Mouse (Mus musculus) granulocyte monocyte progenitor cell, adult 5-6 weeks (primary cell): ENCODE measurements around the gene Cux2. TPM values are rescaled to one million over a fixed set of nuclear protein-coding genes. Genes with fewer than 3 reads are reported as not detected.
A peak's percentile ranks its signal among the peaks of the same experiment; 100 is the strongest.

Experiments
- ATAC-seq: replicated peaks from 2 replicates; pipeline ENCODE4 v1.8.0; 2016; ENCODE audit warnings: mild to moderate bottlenecking, moderate TSS enrichment, inconsistent platforms; ENCODE audit not compliant: poor library complexity, severe bottlenecking
- total RNA-seq, 2 experiments: library from RNA; stranded (forward) in 1 of 2; stranded (reverse) in 1 of 2; fragments of 200-712, 200-1000 nt in 1 of 2; fragments of >200 nt in 1 of 2; fragmentation: Nextera tagmentation in 1 of 2; gene quantifications; 2 replicates each; pipeline ENCODE4 v1.2.3; 2014 to 2017

The Cux2 gene
- total RNA-seq, 2 experiments from 2014 or later: 1.9 TPM; not detected in 1

GRCm38 (mm10) chr5:121827876-121828275, 222.0 kb downstream of the Cux2 start:
- ATAC-seq: no peak

GRCm38 (mm10) chr5:121825606-121826005, 224.3 kb downstream of the Cux2 start:
- ATAC-seq: no peak

GRCm38 (mm10) chr5:121824121-121824520, 225.8 kb downstream of the Cux2 start:
- peak; percentile 91 for ATAC-seq

- no peak for ATAC-seq
Measured at GRCm38 (mm10) chr5:121823668-121824067, 226.2 kb downstream of the Cux2 start.

GRCm38 (mm10) chr5:121822786-121823505, 227.0 kb downstream of the Cux2 start:
- no peak for ATAC-seq

GRCm38 (mm10) chr5:121821552-121821951, 228.3 kb downstream of the Cux2 start:
- ATAC-seq: no peak

GRCm38 (mm10) chr5:121821116-121821515, 228.8 kb downstream of the Cux2 start:
- no peak for ATAC-seq

GRCm38 (mm10) chr5:121820657-121821056, 229.2 kb downstream of the Cux2 start:
- no peak for ATAC-seq

- ATAC-seq: no peak
Measured at GRCm38 (mm10) chr5:121820161-121820560, 229.7 kb downstream of the Cux2 start.

- no peak for ATAC-seq
Measured at GRCm38 (mm10) chr5:121819559-121819958, 230.3 kb downstream of the Cux2 start.

- no peak for ATAC-seq
Measured at GRCm38 (mm10) chr5:121818862-121819261, 231.0 kb downstream of the Cux2 start.

- ATAC-seq: no peak
Measured at GRCm38 (mm10) chr5:121818401-121818800, 231.5 kb downstream of the Cux2 start.

GRCm38 (mm10) chr5:121817551-121817950, 232.4 kb downstream of the Cux2 start:
- ATAC-seq: no peak

GRCm38 (mm10) chr5:121816611-121817010, 233.3 kb downstream of the Cux2 start:
- no peak for ATAC-seq

- ATAC-seq: no peak
Measured at GRCm38 (mm10) chr5:121815867-121816380, 234.0 kb downstream of the Cux2 start.

GRCm38 (mm10) chr5:121815067-121815466, 234.8 kb downstream of the Cux2 start:
- peak; percentile 26; the same call in 1 of the 2 replicates for ATAC-seq

GRCm38 (mm10) chr5:121813744-121814143, 236.2 kb downstream of the Cux2 start:
- ATAC-seq: no peak

GRCm38 (mm10) chr5:121812526-121813243, 237.2 kb downstream of the Cux2 start:
- peak; percentile 14; the same call in 1 of the 2 replicates for ATAC-seq

- ATAC-seq: peak; percentile 74
Measured at GRCm38 (mm10) chr5:121811485-121811931, 238.4 kb downstream of the Cux2 start.

GRCm38 (mm10) chr5:121810331-121811151, 239.4 kb downstream of the Cux2 start:
- no peak for ATAC-seq
